Comparison of ENCODE assay signal across 16 mouse cellular contexts in the genomic region with DNA sequence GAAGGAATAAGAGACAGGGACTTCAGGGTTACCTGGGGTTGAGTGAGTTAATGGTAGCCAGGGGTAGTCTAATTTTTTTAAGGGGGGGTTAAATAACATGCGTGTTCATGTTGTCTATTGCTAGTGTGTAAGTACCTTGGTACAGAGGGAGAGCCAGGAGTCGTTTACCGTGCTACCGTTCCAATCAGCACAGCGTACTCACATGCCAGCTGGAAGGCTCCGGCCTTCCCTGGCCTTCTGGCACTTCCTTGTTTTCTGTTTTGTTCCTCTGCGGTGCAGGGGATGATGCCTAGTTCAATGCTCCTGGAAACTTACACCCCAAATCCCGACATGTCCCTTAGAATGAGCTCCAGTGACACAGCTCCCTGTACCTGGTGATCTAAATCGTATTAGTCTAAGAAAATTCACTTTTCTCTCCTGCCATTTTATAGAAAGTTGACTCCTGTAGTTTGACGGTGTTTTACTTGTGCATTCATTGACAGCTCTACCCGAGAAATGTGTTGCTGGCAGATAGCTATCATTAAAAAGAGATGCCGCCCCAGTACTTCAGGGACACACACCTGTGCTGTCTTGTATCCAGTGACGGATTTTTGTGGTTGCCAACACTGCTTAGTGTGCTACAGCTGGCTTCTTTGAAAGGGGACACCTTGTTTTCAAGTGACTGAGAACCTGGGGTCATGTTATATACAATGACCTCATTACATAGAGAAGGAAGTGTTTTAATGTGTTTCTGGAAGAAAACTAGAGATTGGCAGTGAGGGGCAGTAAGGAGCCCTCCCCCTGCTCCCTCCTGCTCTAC.
DNase-seq lines count a peak whose midpoint lies in the region; ATAC-seq and TF ChIP-seq lines count a peak whose summit lies in the region.
"Had no signal": no experiment of that assay in that cellular context is flagged by ENCODE, and none has a peak within 500 bp of the region (broad histone marks: within the 10 kb centered on the region; RNA-seq: fewer than 3 reads in every experiment).

No protein-coding gene starts in this region.

- H3K9me3 ChIP-seq in intestine, embryonic 15.5 days, result no peaks in the 10 kb centered on the region
- no peaks in the 10 kb centered on the region for H3K9me3 ChIP-seq in intestine, postnatal 0 days (ENCODE audit: control insufficient read depth)
- no peaks in the 10 kb centered on the region for H3K9me3 ChIP-seq in liver, embryonic 15.5 days (replicated peaks)
- H3K9me3 ChIP-seq in liver, embryonic 12.5 days (replicated peaks), result no peaks in the 10 kb centered on the region
- no peaks in the 10 kb centered on the region for H3K9me3 ChIP-seq in stomach, postnatal 0 days (ENCODE audit: control insufficient read depth, low read length)
- H3K9me3 ChIP-seq in forebrain, embryonic 12.5 days, result no peaks in the 10 kb centered on the region
- H3K9me3 ChIP-seq: embryonic facial prominence, embryonic 12.5 days; limb, embryonic 12.5 days; midbrain, embryonic 13.5 days had no signal

- 69% methylated on average over 13 of the region's 13 CpGs for WGBS in intestine, embryonic 15.5 days
- WGBS in intestine, postnatal 0 days, result 55% methylated on average over 13 of the region's 13 CpGs
- 81% methylated on average over 13 of the region's 13 CpGs for WGBS in liver, embryonic 15.5 days (ENCODE audit: insufficient replicate concordance)
- whole genome bisulfite sequencing in liver, embryonic 12.5 days (ENCODE audit: insufficient replicate concordance), result 82% methylated on average over 13 of the region's 13 CpGs
- WGBS in stomach, postnatal 0 days, result 59% methylated on average over 13 of the region's 13 CpGs
- WGBS in forebrain, embryonic 12.5 days, result 84% methylated on average over 13 of the region's 13 CpGs

- H3K4me3 ChIP-seq in intestine, embryonic 15.5 days (replicated peaks), result no peak overlapping the region
- H3K4me3 ChIP-seq in intestine, postnatal 0 days (ENCODE audit: low read depth, low read length), result no peak overlapping the region
- H3K4me3 ChIP-seq in liver, embryonic 15.5 days (replicated peaks), result no peak overlapping the region
- H3K4me3 ChIP-seq in liver, embryonic 12.5 days, result no peak overlapping the region
- H3K4me3 ChIP-seq in stomach, postnatal 0 days (ENCODE audit: low read depth, low read length), result no peak overlapping the region
- H3K4me3 ChIP-seq in forebrain, embryonic 12.5 days (replicated peaks), result no peak overlapping the region
- H3K4me3 ChIP-seq: embryonic facial prominence, embryonic 12.5 days; limb, embryonic 12.5 days; midbrain, embryonic 13.5 days had no signal

- H3K4me2 ChIP-seq in intestine, embryonic 15.5 days (replicated peaks), result no peak overlapping the region
- H3K4me2 ChIP-seq in intestine, postnatal 0 days (replicated peaks; ENCODE audit: low read depth), result no peak overlapping the region
- peak overlapping the region; percentile 31; the same call in 1 of the 2 replicates for H3K4me2 ChIP-seq in liver, embryonic 15.5 days
- no peak overlapping the region for H3K4me2 ChIP-seq in liver, embryonic 12.5 days
- no peak overlapping the region for H3K4me2 ChIP-seq in stomach, postnatal 0 days (replicated peaks; ENCODE audit: low read depth)
- H3K4me2 ChIP-seq in forebrain, embryonic 12.5 days, result no peak overlapping the region
- H3K4me2 ChIP-seq: embryonic facial prominence, embryonic 12.5 days; hindbrain, embryonic 14.5 days; limb, embryonic 12.5 days; midbrain, embryonic 13.5 days had no signal

- H3K27me3 ChIP-seq in intestine, embryonic 15.5 days (replicated peaks), result no peaks in the 10 kb centered on the region
- no peaks in the 10 kb centered on the region for H3K27me3 ChIP-seq in intestine, postnatal 0 days (replicated peaks; ENCODE audit: control insufficient read depth, insufficient read depth, low read length)
- no peaks in the 10 kb centered on the region for H3K27me3 ChIP-seq in liver, embryonic 15.5 days
- H3K27me3 ChIP-seq in liver, embryonic 12.5 days (replicated peaks), result no peaks in the 10 kb centered on the region
- H3K27me3 ChIP-seq in stomach, postnatal 0 days (ENCODE audit: control insufficient read depth, insufficient read depth, low read length), result no peaks in the 10 kb centered on the region
- H3K27me3 ChIP-seq in forebrain, embryonic 12.5 days, result no peaks in the 10 kb centered on the region
- H3K27me3 ChIP-seq: CH12.LX; embryonic facial prominence, embryonic 12.5 days; limb, embryonic 12.5 days; midbrain, embryonic 13.5 days had no signal

- H3K36me3 ChIP-seq in intestine, embryonic 15.5 days, result 0 out of 2 replicates have a peak, but pooled peaks cover 2% of the 10 kb centered on the region
- H3K36me3 ChIP-seq in intestine, postnatal 0 days (ENCODE audit: control insufficient read depth, insufficient read depth), result peaks cover 16% of the 10 kb centered on the region
- H3K36me3 ChIP-seq in liver, embryonic 15.5 days (replicated peaks), result peaks cover 98% of the 10 kb centered on the region
- peaks cover 93% of the 10 kb centered on the region for H3K36me3 ChIP-seq in liver, embryonic 12.5 days
- peaks cover 7% of the 10 kb centered on the region; the same call in 1 of the 2 replicates for H3K36me3 ChIP-seq in stomach, postnatal 0 days (ENCODE audit: control insufficient read depth, insufficient read depth, low read length)
- no peaks in the 10 kb centered on the region for H3K36me3 ChIP-seq in forebrain, embryonic 12.5 days (replicated peaks)
- H3K36me3 ChIP-seq: embryonic facial prominence, embryonic 12.5 days; midbrain, embryonic 13.5 days had no signal

- 0 out of 2 replicates have a peak, but pooled peaks cover 2% of the 10 kb centered on the region for H3K4me1 ChIP-seq in intestine, embryonic 15.5 days (replicated peaks)
- H3K4me1 ChIP-seq in intestine, postnatal 0 days (replicated peaks; ENCODE audit: control insufficient read depth, insufficient read depth, low read length), result no peaks in the 10 kb centered on the region
- peaks cover 17% of the 10 kb centered on the region for H3K4me1 ChIP-seq in liver, embryonic 15.5 days (replicated peaks)
- peaks cover 27% of the 10 kb centered on the region for H3K4me1 ChIP-seq in liver, embryonic 12.5 days
- no peaks in the 10 kb centered on the region for H3K4me1 ChIP-seq in stomach, postnatal 0 days (replicated peaks; ENCODE audit: control insufficient read depth, insufficient read depth)
- H3K4me1 ChIP-seq in forebrain, embryonic 12.5 days, result no peaks in the 10 kb centered on the region
- H3K4me1 ChIP-seq: midbrain, embryonic 13.5 days had no signal

- ATAC-seq in intestine, embryonic 15.5 days, result peak; percentile 50
- ATAC-seq in intestine, postnatal 0 days, result no peak
- ATAC-seq in liver, embryonic 15.5 days (ENCODE audit: insufficient read depth), result no peak
- ATAC-seq in liver, embryonic 12.5 days, result no peak
- peak; percentile 59; the same call in 1 of the 2 replicates for ATAC-seq in stomach, postnatal 0 days (ENCODE audit: low FRiP score, low TSS enrichment)
- ATAC-seq in forebrain, embryonic 12.5 days (ENCODE audit: low FRiP score), result no peak
- ATAC-seq: forebrain, embryonic 16.5 days; midbrain, embryonic 13.5 days had no signal

- H3K9ac ChIP-seq in intestine, embryonic 15.5 days, result no peak overlapping the region
- no peak overlapping the region for H3K9ac ChIP-seq in intestine, postnatal 0 days (ENCODE audit: low read depth, low read length)
- no peak overlapping the region for H3K9ac ChIP-seq in liver, embryonic 15.5 days
- no peak overlapping the region for H3K9ac ChIP-seq in liver, embryonic 12.5 days
- no peak overlapping the region for H3K9ac ChIP-seq in stomach, postnatal 0 days (ENCODE audit: low read length)
- no peak overlapping the region for H3K9ac ChIP-seq in forebrain, embryonic 12.5 days
- H3K9ac ChIP-seq: embryonic facial prominence, embryonic 12.5 days; hindbrain, embryonic 14.5 days; limb, embryonic 12.5 days; midbrain, embryonic 13.5 days had no signal

- peak; percentile 43 for DNase-seq in stomach, postnatal 0 days (ENCODE audit: low spot score)
- DNase-seq in thymus, postnatal 36 days, result peak; percentile 38 to 64
- DNase-seq in heart, adult 9 months (ENCODE audit: low spot score in 2 of 2), result no peak
- DNase-seq: cerebellum, adult 9-10 months; heart, postnatal 36 days had no signal

- no peak for TF ChIP-seq EP300 in stomach, postnatal 0 days (optimal IDR thresholded peaks at IDR 0.05)

- no peak for TF ChIP-seq CTCF in intestine, postnatal 0 days (IDR thresholded peaks at IDR 0.05; ENCODE audit: low read depth)
- TF ChIP-seq CTCF in stomach, postnatal 0 days (IDR thresholded peaks at IDR 0.05; ENCODE audit: low read depth), result no peak

- no peak overlapping the region for H3K27ac ChIP-seq in intestine, embryonic 15.5 days
- no peak overlapping the region; the same call in 1 of the 2 replicates for H3K27ac ChIP-seq in intestine, postnatal 0 days (ENCODE audit: low read depth, low read length)
- H3K27ac ChIP-seq in liver, embryonic 15.5 days (replicated peaks), result 0 out of 2 replicates have a peak overlapping the region, but pooled peaks have one; percentile 4
- H3K27ac ChIP-seq in liver, embryonic 12.5 days, result no peak overlapping the region
- peak overlapping the region; percentile 61 for H3K27ac ChIP-seq in stomach, postnatal 0 days (replicated peaks)
- H3K27ac ChIP-seq in forebrain, embryonic 12.5 days, result no peak overlapping the region
- H3K27ac ChIP-seq: embryonic facial prominence, embryonic 12.5 days; hindbrain, embryonic 14.5 days; limb, embryonic 12.5 days; midbrain, embryonic 13.5 days had no signal

Comparison
In these comparisons a context has a peak if more than half of its experiments do, and no peak if none do; other contexts are left out.
1. ATAC-seq: peak in intestine, embryonic 15.5 days (single experiment) and stomach, postnatal 0 days (single experiment); none in intestine, postnatal 0 days (single experiment), liver, embryonic 15.5 days (single experiment), liver, embryonic 12.5 days (single experiment) and forebrain, embryonic 12.5 days (single experiment).
2. H3K27ac ChIP-seq: peak in liver, embryonic 15.5 days (single experiment) and stomach, postnatal 0 days (single experiment); none in intestine, embryonic 15.5 days (single experiment), intestine, postnatal 0 days (single experiment), liver, embryonic 12.5 days (single experiment) and forebrain, embryonic 12.5 days (single experiment).
3. DNase-seq: peak in stomach, postnatal 0 days (single experiment) and thymus, postnatal 36 days (2 of 2); none in heart, adult 9 months (0 of 2).